Mouse (Mus musculus): ENCODE data around the gene Tmem211.

The Tmem211 gene

GRCm38 (mm10) chr5:113226632-113227102 lies at the start of gene Tmem211:
Gene Tmem211 (plus strand): TSS chr5:113226909.
- no peak for TF ChIP-seq GATA4 (IDR thresholded peaks at IDR 0.05; ENCODE audit: insufficient replicate concordance, low read length)

- no peak for TF ChIP-seq GATA4 (IDR thresholded peaks at IDR 0.05; ENCODE audit: insufficient replicate concordance, low read length)
Observed at GRCm38 (mm10) chr5:113179451-113179842, 47.3 kb upstream of the Tmem211 start.

GRCm38 (mm10) chr5:113179843-113180682 lies 46.6 kb upstream of the Tmem211 start:
- peak; percentile 22; the same call in 1 of the 2 replicates for TF ChIP-seq GATA4 (IDR thresholded peaks at IDR 0.05; ENCODE audit: insufficient replicate concordance, low read length)

- no peak for TF ChIP-seq GATA4 (IDR thresholded peaks at IDR 0.05; ENCODE audit: insufficient replicate concordance, low read length)
Observed at GRCm38 (mm10) chr5:113180755-113181154, 46.0 kb upstream of the Tmem211 start.

DNA sequence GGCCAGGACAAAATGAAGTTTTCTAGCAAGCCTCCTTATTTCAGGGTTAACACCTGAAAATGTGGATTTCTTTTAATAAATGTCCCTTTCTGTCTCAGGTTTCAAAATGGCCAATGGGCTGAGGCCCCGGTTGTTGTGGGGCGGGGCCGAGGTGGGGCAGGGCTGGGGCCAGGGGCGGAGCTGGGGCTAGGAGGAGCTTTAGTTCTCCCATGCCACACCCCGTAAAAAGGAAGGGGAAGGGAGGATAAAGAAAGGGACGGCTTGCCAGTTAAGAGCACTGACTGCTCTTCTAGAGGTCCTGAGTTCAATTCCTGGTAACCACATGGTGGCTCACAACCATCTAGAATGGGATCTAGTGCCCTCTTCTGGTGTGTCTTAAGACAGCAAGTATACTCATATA lies 45.3 kb upstream of the Tmem211 start:
- TF ChIP-seq GATA4 (IDR thresholded peaks at IDR 0.05; ENCODE audit: insufficient replicate concordance, low read length) = no peak

DNA sequence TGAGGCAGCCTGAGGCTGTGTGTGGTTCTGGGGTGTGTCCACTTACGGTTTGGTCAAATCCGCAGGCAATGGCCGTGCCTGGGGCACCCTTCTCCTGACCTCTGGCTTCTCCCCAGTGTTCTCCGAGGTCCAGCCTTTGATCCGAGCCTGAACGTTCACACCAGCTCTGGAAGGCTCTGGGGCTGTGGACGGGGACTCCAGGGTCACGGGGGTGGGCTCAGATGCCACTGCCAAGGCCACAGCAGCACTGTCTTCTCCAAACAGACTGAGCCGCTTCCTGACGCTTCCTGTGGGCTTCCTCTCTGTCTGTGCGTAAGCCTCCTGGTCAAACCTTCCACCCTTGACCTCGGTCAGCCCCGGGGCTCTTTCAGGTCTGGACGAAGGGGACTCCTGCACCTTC lies 36.2 kb upstream of the Tmem211 start:
- no peak for TF ChIP-seq GATA4 (IDR thresholded peaks at IDR 0.05; ENCODE audit: insufficient replicate concordance, low read length)

- TF ChIP-seq GATA4 (IDR thresholded peaks at IDR 0.05; ENCODE audit: insufficient replicate concordance, low read length) = no peak
Observed at GRCm38 (mm10) chr5:113191901-113192300, 34.8 kb upstream of the Tmem211 start.

DNA sequence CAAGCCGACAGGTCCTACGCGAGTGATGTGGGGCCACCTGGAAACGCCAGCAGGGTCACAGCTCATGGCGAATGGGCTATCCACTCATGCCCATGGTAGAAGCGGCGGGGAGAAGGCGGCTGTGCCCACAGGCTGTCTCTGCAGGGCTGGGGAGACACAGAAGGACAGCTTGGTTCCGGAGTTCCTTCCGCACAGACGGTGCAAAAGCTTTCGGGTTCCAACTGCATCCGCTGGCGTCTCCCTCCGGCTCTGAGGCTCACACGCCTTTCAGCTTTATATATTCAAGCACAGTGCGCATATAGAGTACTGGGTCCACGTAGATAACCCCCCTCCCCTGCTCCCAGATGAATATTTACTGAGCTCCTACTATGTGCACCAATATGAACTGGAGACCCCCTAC lies 32.9 kb upstream of the Tmem211 start:
- TF ChIP-seq GATA4 (IDR thresholded peaks at IDR 0.05; ENCODE audit: insufficient replicate concordance, low read length) = no peak

DNA sequence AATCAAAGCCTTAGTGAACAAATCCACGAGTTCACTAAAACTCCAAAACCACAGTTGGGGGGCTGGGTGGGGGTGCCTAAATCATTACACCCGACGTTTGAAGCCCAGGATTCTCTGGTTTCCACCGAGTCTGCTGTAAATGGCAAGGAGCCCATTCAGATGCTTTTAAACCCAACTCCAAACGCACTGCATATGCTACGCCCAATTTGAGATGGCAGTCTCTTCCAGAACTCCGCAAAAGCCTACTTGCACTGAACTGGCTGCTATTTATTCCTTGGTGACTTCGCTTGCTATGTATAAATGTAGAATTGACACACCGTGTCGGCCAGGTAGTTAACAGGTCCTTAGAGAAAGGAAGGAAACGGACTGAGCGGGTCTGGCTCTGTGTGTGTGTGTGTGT lies 31.3 kb upstream of the Tmem211 start:
- no peak for TF ChIP-seq GATA4 (IDR thresholded peaks at IDR 0.05; ENCODE audit: insufficient replicate concordance, low read length)

- TF ChIP-seq GATA4 (IDR thresholded peaks at IDR 0.05; ENCODE audit: insufficient replicate concordance, low read length) = no peak
Observed at GRCm38 (mm10) chr5:113195907-113196306, 30.8 kb upstream of the Tmem211 start.

DNA sequence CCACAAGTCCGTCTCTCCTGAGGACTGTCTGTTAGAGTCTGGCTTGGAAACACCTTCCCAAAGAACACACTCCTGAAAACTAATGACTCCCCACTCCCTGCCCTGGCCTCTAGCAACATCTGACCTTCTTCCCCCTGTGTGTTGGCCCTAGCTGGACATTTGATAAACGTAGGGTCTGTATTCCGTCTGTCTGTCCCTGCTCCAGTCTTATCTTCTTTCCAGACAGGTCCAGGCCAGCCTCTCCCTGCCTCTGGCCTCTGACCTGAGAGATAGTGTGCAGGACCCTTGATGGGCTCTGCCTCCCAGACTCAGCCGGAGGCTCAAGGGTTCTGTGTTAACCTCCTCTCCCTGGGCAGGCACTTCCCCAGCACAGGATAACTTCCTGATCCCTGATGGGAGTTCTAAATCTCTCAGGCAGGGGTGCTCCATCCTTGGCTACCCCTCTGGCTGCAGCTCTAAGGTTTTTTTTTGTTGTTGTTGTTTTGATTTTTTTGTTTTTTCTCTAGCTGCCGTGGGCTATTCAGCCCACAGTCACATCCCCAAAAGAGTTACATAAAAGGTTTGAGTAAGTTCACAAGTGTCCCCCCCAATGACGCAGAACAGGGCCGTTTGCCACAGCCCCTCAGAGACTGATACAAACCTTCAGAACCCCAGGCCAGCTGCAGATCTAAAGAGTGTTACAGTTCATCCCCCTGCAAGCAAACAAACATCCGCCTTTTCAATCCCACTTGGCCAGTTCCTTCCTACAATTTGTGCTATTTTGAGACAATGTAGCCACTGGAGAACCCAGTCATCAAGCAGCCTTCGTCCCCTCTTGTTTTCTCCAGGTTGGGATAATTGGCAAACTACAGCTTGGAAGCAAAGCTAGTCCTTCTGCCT lies 29.6 kb upstream of the Tmem211 start:
- TF ChIP-seq GATA4 (IDR thresholded peaks at IDR 0.05; ENCODE audit: insufficient replicate concordance, low read length) = no peak

DNA sequence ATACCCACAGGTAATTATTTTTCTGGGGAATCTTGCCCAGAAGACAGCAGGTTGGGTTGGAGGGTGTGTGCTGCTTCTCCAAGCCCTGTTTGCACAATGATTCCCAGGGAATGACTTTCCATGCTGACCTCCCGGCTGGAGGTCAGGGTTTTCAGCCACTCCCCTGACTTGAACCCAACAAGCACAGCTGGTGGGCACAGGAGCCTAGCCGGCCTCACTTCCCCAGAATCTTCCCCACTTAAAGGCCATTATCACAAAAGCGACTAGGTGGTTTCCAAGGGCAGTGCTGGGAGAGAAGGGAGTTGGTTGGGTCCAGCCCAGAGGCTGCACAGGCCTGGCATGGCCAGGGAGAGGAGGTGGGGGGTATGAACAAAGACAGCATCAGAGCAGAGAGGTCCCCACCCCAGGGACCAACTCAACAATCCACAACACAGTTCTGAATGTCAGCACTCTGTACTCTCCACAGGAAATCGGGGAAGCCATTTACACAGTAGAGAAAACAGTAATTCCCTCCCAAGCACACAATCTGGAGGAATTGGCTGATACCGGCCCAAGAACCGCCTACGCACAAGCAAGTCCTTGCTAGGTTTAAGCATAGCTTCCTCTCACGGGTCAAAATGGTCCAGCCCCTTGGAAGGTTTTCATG lies 27.5 kb upstream of the Tmem211 start:
- no peak for TF ChIP-seq GATA4 (IDR thresholded peaks at IDR 0.05; ENCODE audit: insufficient replicate concordance, low read length)

DNA sequence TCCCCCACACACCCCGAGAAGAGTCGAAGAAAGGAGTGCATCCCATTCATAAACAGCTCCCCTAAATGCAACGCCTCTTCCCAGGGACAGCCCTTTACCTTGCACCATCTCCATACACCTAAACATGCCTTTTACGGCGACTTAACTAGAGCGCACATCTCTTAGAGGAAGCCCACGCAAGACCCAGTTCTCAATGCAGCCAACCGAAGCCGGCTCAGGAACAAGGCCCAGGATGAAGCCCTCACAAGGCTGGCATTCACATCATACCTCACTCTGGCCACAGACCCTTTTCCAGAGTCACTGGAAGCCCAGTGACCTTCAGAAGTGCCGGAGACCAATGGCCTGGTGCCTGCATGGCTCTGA lies 27.0 kb upstream of the Tmem211 start:
- no peak for TF ChIP-seq GATA4 (IDR thresholded peaks at IDR 0.05; ENCODE audit: insufficient replicate concordance, low read length)

GRCm38 (mm10) chr5:113204193-113204592 lies 22.5 kb upstream of the Tmem211 start:
- TF ChIP-seq GATA4 (IDR thresholded peaks at IDR 0.05; ENCODE audit: insufficient replicate concordance, low read length) = no peak

- peak; percentile 63; the same call in 1 of the 2 replicates for TF ChIP-seq GATA4 (IDR thresholded peaks at IDR 0.05; ENCODE audit: insufficient replicate concordance, low read length)
Observed at GRCm38 (mm10) chr5:113206670-113207352, 19.9 kb upstream of the Tmem211 start.
